Mouse (Mus musculus): ENCODE data around the gene Gcnt2.
"Not testable (repeated sequence)": the region's sequence is repeated elsewhere in the genome, so short reads cannot be mapped to it uniquely, and the experiment has no call there.

Gene Gcnt2

DNA sequence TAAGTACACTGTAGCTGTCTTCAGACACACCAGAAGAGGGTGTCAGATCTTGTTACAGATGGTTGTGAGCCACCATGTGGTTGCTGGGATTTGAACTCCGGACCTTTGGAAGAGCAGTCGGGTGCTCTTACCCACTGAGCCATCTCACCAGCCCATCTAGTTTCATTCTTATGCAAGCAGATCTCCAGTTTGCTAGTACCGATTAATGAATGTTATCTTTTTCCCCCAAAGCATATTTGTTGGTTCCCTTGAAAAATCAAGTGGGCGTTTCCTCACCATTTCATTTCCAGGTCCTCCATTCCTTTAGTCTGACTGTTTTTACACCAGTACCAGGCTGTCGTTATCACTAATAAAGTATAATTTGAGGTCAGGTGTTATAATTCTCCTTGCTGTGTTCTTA lies 139.0 kb downstream of the Gcnt2 start:
- not testable (repeated sequence) for DNase-seq (ENCODE audit: low spot score in 2 of 2)

DNA sequence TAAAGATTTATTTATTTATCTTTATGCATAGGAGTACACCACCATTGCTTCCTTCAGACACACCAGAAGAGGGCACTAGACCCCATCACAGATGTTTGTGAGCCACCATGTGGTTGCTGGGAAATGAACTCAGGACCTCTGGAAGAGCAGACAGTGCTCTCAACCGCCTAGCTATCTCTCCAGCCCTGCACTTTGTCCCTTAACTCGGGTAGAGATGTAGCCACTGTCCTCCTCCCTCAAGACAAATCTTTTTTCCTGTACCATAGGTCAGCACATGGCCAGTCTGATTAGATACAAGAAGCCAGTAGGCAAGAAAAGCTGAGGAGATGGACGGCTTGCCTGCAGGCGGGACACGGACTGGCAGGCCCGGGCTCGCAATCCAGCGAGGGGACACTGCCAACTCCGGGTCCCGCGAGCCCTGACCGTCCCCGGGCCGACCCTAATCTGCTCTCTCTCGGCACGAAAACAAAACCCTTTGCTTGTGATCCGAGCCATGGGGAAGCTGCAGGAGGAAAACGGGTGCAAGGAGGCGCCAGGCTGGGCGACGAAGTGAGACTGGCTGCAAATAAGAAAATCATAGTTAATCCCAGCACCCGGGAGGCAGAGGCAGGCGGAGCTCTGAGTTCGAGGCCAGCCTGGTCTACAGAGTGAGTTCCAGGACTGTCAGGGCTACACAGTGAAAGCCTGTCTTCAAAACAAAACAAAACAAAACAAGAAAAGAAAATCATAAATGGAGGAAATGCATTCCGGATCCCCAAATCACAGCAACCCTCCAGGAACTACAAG lies 140.8 kb downstream of the Gcnt2 start:
- peak in 1 of 2 experiments; percentile 46 for DNase-seq (ENCODE audit: low spot score in 2 of 2)

DNA sequence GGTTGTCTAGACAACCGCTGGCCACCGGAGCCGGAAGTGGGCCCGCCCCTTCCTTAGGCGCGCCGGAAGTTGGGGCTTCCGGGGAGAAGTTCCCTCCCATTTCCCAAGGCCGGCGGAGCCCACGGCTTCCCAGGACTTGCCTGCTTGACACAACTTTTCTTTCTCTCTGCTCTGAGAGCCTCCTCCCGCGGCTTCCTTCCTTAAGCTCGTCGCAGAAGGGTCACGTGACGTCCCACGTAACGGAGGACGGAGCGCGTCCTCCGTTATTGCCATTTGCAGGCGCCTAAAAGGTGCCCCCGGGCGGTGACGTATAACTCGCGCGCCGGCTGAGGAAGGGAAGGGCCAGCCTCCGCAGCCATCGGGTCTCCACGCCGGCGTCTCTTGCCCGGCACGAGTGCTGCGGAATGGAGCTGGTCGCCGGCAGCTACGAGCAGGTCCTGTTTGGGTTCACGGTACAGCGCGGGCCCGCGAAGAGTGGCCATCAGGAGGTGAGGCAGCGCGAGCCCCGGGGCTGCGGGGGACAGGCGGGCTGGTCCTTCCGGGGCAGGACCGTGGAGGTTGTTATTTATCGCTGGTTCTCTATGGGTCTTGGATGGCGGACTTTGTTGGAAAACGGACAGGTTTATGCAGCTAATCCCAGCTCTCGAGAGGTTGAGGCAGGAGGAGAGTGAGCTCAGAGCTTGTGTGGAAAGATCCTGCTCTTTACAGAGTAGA lies 141.5 kb downstream of the Gcnt2 start, which contains the start of gene Pak1ip1:
Gene Pak1ip1 (plus strand): TSS at position 98 of the 714 bp plus-strand sequence.
- DNase-seq (ENCODE audit: low spot score in 2 of 2) = peak; percentile 85 to 92

DNA sequence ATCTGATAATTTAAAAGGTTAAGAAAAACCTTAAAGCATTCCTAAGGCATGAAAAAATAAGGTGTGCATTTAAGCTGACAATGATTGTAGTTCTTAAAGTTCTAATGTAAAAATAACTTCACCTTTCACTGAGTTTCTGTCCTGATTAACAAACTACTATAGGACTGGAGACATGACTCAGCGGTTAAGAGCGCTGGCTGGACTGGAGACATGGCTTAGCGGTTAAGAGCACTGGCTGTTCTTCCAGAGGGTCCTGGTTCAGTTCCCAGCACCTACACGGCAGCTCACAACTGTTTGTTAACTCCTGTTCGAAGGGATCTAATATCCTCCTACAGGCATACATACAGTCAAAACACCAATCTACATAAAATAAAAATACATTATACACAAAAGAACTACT lies 142.4 kb downstream of the Gcnt2 start:
- DNase-seq (ENCODE audit: low spot score in 2 of 2) = no peak

DNA sequence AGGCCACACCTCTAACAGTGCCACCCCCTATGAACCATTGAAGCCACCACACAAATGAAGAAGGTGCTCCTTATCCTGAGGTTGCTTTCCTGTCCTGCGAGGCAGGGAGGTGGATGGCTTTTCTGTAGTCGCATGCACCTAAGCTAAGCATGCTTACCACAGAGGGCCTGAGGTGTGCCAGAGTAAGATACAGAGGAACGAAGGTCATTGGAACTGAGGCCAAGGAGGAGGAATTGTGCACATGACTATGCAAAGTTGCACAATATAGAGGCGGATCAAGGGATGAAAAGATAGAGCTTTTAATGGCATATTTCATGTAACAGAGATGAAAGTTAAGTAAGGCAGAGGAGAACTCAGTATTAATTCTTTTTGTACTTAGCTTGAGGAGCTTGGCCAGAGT lies 146.7 kb downstream of the Gcnt2 start:
- DNase-seq (ENCODE audit: low spot score in 2 of 2) = no peak

DNA sequence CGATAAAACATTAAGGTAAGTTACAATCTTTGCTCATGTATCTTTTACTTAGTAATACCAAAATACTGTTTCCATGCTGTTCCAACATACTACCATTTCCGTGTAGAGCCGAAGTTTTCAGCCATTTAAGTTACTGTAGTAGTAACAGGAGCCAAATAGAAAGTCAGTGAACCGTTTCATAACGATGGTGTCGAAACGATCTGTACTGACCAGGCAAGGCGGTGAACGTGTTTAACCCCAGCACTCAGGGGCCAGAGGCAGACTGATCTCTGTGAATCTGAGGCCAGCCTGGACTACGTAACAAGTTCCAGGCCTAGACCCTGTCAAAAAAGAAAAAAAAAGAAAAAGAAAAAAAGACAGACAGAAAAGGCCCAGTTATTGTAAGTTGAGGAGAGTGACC lies 148.7 kb downstream of the Gcnt2 start:
- DNase-seq (ENCODE audit: low spot score in 2 of 2) = no peak

DNA sequence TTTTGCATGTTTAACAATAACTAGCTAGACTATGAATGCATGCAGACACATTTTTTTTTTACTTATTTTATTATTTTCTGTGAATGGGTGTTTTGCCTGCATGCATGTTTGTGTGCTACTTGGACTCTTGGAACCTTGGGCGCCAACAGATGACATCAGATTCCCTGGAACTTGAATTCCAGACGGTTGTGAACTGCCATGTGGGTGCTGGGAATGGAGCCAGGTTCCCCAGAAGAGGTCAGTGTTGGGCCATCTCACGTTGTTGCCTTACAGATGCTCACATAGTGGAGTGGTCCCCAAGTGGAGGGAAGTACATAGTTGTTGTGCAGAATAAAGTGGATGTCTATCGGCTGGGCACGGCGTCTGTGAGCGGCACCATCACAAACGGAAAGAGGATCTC lies 149.4 kb downstream of the Gcnt2 start:
- DNase-seq (ENCODE audit: low spot score in 2 of 2) = no peak
